Comparison of ENCODE assay signal across 9 mouse cellular contexts in the genomic region with DNA sequence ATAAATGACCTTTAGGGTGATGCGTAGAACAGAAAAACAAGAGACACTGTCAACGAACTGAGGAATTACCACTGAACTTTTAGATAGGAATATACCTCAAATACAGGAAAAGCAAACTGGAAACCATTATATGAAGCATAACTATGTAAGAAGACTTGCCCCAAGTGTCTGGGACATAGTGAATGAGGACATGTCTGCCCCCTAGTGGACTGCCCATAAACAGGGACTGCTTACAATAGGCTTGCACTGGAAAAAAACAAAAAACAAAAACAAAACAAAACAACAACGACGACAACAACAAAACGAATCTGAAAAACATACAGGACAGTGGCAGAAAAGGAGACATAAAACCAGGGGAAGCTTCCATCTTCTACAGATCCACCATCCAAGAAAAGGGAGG.
DNase-seq lines count a peak whose midpoint lies in the region; ATAC-seq and TF ChIP-seq lines count a peak whose summit lies in the region.
"Had no signal": no experiment of that assay in that cellular context is flagged by ENCODE, and none has a peak within 500 bp of the region (broad histone marks: within the 10 kb centered on the region; RNA-seq: fewer than 3 reads in every experiment).

No protein-coding gene starts in this region.

- H3K36me3 ChIP-seq in embryonic facial prominence, embryonic 11.5 days (replicated peaks; ENCODE audit: control insufficient read depth, insufficient read depth, low read depth, low read length) = no peaks in the 10 kb centered on the region
- H3K36me3 ChIP-seq in embryonic facial prominence, embryonic 10.5 days (replicated peaks) = 0 out of 2 replicates have a peak, but pooled peaks cover 3% of the 10 kb centered on the region
- H3K36me3 ChIP-seq: neural tube, embryonic 13.5 days had no signal

- no peak overlapping the region for H3K9ac ChIP-seq in embryonic facial prominence, embryonic 11.5 days (replicated peaks; ENCODE audit: low read length)
- H3K9ac ChIP-seq: neural tube, embryonic 13.5 days had no signal

- no peak overlapping the region for H3K4me2 ChIP-seq in embryonic facial prominence, embryonic 11.5 days (ENCODE audit: low read depth, low read length)
- H3K4me2 ChIP-seq: neural tube, embryonic 13.5 days had no signal

- WGBS in embryonic facial prominence, embryonic 11.5 days = 84% methylated on average over 5 of the region's 5 CpGs
- WGBS in embryonic facial prominence, embryonic 10.5 days = 87% methylated on average over 5 of the region's 5 CpGs

- peak; percentile 68 for TF ChIP-seq CTCF in left cerebral cortex, adult 2 months (IDR thresholded peaks at IDR 0.05)

- 0 out of 2 replicates have a peak, but pooled peaks cover under 1% of the 10 kb centered on the region for H3K4me1 ChIP-seq in embryonic facial prominence, embryonic 11.5 days (ENCODE audit: control insufficient read depth, insufficient read depth, low read length)
- H3K4me1 ChIP-seq in embryonic facial prominence, embryonic 10.5 days = peaks cover 30% of the 10 kb centered on the region

- DNase-seq in embryonic facial prominence, embryonic 11.5 days (ENCODE audit: low spot score) = peak; percentile 53
- no peak for DNase-seq in embryonic facial prominence, embryonic 10.5 days (ENCODE audit: low spot score)
- DNase-seq in left cerebral cortex, adult 2 months (ENCODE audit: extremely low spot score in 1 of 2, low spot score in 2 of 2) = peak in 1 of 2 experiments; percentile 28
- no peak for DNase-seq in left cerebral cortex, postnatal 36 days (ENCODE audit: low spot score in 2 of 2)
- peak; percentile 70 for DNase-seq in adrenal gland, postnatal 10 days
- peak; percentile 35 for DNase-seq in gastrocnemius, postnatal 14 days
- no peak for DNase-seq in urinary bladder, postnatal 36 days (ENCODE audit: low spot score in 2 of 2)

- ATAC-seq in embryonic facial prominence, embryonic 11.5 days (replicated peaks; ENCODE audit: insufficient number of reproducible peaks, low FRiP score, low TSS enrichment, low read depth) = no peak
- peak; percentile 88 for ATAC-seq in megakaryocyte progenitor cell, adult 5-6 weeks (replicated peaks; ENCODE audit: poor library complexity)

- no peaks in the 10 kb centered on the region for H3K27me3 ChIP-seq in embryonic facial prominence, embryonic 11.5 days (ENCODE audit: control insufficient read depth, insufficient read depth, low read length)
- H3K27me3 ChIP-seq in embryonic facial prominence, embryonic 10.5 days (replicated peaks; ENCODE audit: low read depth, poor library complexity, severe bottlenecking) = no peaks in the 10 kb centered on the region
- H3K27me3 ChIP-seq: neural tube, embryonic 13.5 days had no signal

- intact Hi-C loops in left cerebral cortex, adult 2 months (cut with DNase I) = no loop called here
- intact Hi-C loops in left cerebral cortex, postnatal 36 days (cut with DNase I) = loop anchor here (5.0 kb wide), 1 partner anchor 64 kb away; no protein-coding TSS in a partner anchor
- intact Hi-C loops in gastrocnemius, postnatal 14 days (cut with DNase I; ENCODE audit: low total_unique reads) = no loop called here

- no peak overlapping the region for H3K27ac ChIP-seq in embryonic facial prominence, embryonic 11.5 days (replicated peaks; ENCODE audit: low read depth, low read length)
- H3K27ac ChIP-seq in embryonic facial prominence, embryonic 10.5 days (replicated peaks) = no peak overlapping the region
- no peak overlapping the region; the same call in 1 of the 2 replicates for H3K27ac ChIP-seq in left cerebral cortex, adult 2 months

- H3K9me3 ChIP-seq in embryonic facial prominence, embryonic 11.5 days (replicated peaks; ENCODE audit: control insufficient read depth, low read length) = no peaks in the 10 kb centered on the region
- no peaks in the 10 kb centered on the region for H3K9me3 ChIP-seq in embryonic facial prominence, embryonic 10.5 days
- H3K9me3 ChIP-seq: neural tube, embryonic 13.5 days had no signal

- H3K4me3 ChIP-seq in embryonic facial prominence, embryonic 11.5 days (ENCODE audit: low read depth, low read length) = no peak overlapping the region
- H3K4me3 ChIP-seq in embryonic facial prominence, embryonic 10.5 days = no peak overlapping the region
- no peak overlapping the region for H3K4me3 ChIP-seq in left cerebral cortex, adult 2 months
- H3K4me3 ChIP-seq: neural tube, embryonic 13.5 days had no signal

Comparison
In these comparisons a context has a peak if more than half of its experiments do, and no peak if none do; other contexts are left out.
1. DNase-seq: peak in embryonic facial prominence, embryonic 11.5 days (single experiment), adrenal gland, postnatal 10 days (single experiment) and gastrocnemius, postnatal 14 days (single experiment); none in embryonic facial prominence, embryonic 10.5 days (single experiment), left cerebral cortex, postnatal 36 days (0 of 2) and urinary bladder, postnatal 36 days (0 of 2).